Mouse (Mus musculus) left cerebral cortex, postnatal 10 days (tissue): ENCODE measurements around the gene Esp4. TPM values are rescaled to one million over a fixed set of nuclear protein-coding genes. Genes with fewer than 3 reads are reported as not detected.
"Not testable (repeated sequence)": the region's sequence is repeated elsewhere in the genome, so short reads cannot be mapped to it uniquely, and the experiment has no call there.

Experiments
- DNase-seq, 2 experiments: peaks; one replicate each; pipeline ENCODE4 v3.0.0; 2021 to 2022; ENCODE audit warnings: low spot score in 2 of 2, mixed read lengths in 1 of 2; ENCODE audit errors: extremely low spot score in 1 of 2
- intact Hi-C: fragments of 180-260 bp; cut with DNase I; formaldehyde crosslinking; loops from one replicate; pipeline ENCODE4 v1.15.1; 2025
- total RNA-seq, 2 experiments: library from RNA; stranded (reverse); gene quantifications; 2 replicates each; pipeline ENCODE4 v1.2.3; 2021

Esp4 gene
- not detected for total RNA-seq

DNA sequence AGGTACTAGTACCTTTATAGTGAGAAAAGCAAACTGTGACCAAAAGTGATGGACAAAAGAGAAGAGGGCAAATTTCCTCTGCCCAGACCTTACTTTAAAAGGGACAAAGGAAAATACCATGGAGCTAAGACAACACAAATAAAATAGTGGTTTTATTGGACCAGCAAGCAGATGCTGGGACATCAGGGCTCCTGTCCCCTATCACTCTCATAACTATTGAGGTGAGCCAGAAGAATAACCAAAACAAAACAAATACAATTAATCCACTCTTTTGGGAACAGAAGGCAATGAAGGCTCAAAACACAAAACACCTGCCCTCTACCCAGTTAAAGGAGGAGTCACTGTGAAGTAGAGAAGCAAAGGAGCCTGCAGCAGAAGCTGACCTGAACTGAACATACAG, at the start of gene Esp4:
Gene Esp4 (plus strand): TSS at position 301 of the 400 bp plus-strand sequence.
- DNase-seq = no peak
- intact Hi-C loops = no loop called here

DNA sequence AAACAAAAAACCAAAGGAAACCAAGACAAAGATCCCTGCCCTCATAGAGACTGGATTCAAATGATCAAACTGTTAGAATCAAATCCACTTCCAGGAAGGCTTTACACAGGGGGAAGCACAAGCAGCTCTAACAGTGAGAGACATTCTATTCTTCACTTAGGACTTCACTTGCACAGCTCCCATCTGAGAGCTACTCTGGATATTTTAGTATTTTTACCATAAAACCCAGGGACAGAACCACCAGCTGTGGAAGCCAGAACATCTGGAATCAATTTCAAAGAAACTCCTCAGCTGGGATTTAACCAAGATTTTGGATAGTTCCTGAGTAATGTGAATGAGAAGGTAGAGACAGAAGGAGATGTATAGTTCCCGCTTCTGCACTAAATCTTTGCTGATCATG, 44.9 kb upstream of the Esp4 start:
- DNase-seq = no peak
- intact Hi-C loops = no loop called here

DNA sequence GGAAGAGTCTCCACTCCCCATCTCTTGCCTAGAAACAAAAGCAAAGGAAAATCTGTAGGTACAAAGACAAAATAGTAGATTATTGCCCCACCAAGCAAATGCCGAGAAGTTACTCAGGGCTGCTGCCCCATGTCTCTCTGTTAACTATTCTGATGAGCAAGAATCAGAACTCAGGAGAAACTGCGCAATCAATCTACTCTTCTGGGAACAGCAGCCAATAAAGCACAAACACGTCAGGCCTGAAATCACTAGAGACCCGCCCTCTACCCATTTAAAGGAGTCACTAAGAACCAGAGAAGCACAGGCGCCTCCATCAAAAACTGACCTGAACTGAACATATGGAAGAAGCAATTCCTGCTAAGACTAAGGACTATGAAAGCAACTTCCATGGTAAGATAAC, 37.2 kb upstream of the Esp4 start, which contains the start of gene Esp6:
Gene Esp6 (plus strand): TSS at position 301 of the 400 bp plus-strand sequence.
- DNase-seq = no peak
- intact Hi-C loops = no loop called here

DNA sequence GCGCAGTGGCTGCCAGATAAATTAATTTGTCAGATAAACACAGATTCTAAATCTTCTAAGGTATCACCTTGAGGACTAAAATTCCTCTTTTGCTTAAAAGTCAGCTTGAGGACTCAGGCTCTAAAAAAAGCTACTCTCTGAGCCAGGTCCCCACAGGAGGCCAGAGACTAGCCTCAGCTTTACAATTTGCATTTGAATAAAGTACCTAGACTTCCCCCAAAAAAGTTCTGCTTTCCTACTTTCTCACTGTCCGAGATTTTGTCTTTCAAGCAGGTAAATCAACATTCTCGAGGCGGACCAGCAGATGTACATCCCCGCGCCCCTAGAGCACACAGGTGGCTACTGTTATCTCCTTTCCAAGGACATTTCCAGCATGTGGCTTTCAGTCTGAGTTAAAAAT, 14.5 kb upstream of the Esp4 start:
- intact Hi-C loops, DNase-seq: not testable (repeated sequence)

DNA sequence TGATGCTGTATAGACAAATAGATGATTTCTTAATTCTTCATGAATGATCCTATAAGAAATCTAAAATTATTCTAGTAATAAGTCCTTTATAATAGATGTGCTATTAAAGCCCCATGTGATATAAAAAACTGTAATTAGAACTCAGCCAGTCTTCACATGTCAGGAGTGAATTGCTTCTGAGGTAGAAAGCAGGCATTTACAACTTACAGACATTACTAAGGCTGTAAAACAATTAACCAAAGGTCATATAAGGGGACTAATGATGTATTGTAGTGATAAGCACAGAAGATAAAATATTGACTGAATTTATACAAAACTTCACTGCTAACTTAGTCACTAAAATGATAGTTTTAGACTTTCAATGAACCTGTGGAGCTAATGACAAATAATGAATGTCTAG, 7.1 kb upstream of the Esp4 start:
- DNase-seq = no peak
- intact Hi-C loops = no loop called here

DNA sequence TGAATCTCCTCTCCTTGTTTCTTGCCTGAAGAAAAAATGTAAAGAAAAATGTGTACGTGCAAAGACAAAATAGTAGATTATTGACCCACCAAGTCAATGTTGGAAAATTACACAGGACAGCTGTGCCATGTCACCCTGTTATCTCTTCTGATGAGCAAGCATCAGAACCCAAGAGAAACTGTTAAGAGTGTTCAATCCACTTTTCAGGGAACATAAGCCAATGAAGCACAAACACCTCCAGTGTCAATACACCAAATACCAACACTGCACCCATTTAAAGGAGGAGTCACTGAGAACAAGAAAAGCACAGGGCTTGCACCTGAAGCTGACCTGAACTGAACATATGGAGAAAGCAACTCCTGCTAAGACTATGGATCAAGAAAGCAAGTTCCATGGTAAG, 33.4 kb downstream of the Esp4 start, which contains the start of gene Esp3:
Gene Esp3 (plus strand): TSS at position 301 of the 400 bp plus-strand sequence.
- intact Hi-C loops, DNase-seq: not testable (repeated sequence)

Other genes starting within 250 kb of the Esp4 start
- not detected for gene Esp8, start 78.6 kb upstream of the Esp4 start, total RNA-seq
- gene Esp6, start 37.1 kb upstream of the Esp4 start, total RNA-seq = not detected
- not detected for gene Esp3, start 33.5 kb downstream of the Esp4 start, total RNA-seq
- not detected for gene Esp1, start 128.5 kb downstream of the Esp4 start, total RNA-seq
- not detected for gene Crisp2, start 208.4 kb downstream of the Esp4 start, total RNA-seq
- not detected for gene Rhag, start 212.5 kb downstream of the Esp4 start, total RNA-seq